Mouse (Mus musculus) natural killer cell, adult 2 months (primary cell): ENCODE measurements around the gene Rps6ka5.
A peak's percentile ranks its signal among the peaks of the same experiment; 100 is the strongest.

Source experiments
- DNase-seq, 2 experiments: peaks; one replicate each; pipeline ENCODE4 v3.0.0; 2022; ENCODE audit warnings: low spot score in 2 of 2

Rps6ka5 gene

GRCm38 (mm10) chr12:100594700-100595099 is 132.1 kb downstream of the Rps6ka5 start:
- no peak for DNase-seq

GRCm38 (mm10) chr12:100586601-100587000 is 140.2 kb downstream of the Rps6ka5 start:
- DNase-seq = no peak

- no peak for DNase-seq
These were observed 147.6 kb downstream of the Rps6ka5 start for GRCm38 (mm10) chr12:100579221-100579620.

GRCm38 (mm10) chr12:100578291-100578690 is 148.5 kb downstream of the Rps6ka5 start:
- DNase-seq = peak in 1 of 2 experiments; percentile 19

- no peak for DNase-seq
These were observed 151.0 kb downstream of the Rps6ka5 start for GRCm38 (mm10) chr12:100575739-100576138.

GRCm38 (mm10) chr12:100570522-100571072 is 156.2 kb downstream of the Rps6ka5 start:
- no peak for DNase-seq

GRCm38 (mm10) chr12:100568831-100569230 is 158.0 kb downstream of the Rps6ka5 start:
- DNase-seq = no peak

- DNase-seq = no peak
These were observed 158.7 kb downstream of the Rps6ka5 start for GRCm38 (mm10) chr12:100568105-100568504.

GRCm38 (mm10) chr12:100567627-100568026 is 159.2 kb downstream of the Rps6ka5 start:
- DNase-seq = no peak

- no peak for DNase-seq
These were observed 173.1 kb downstream of the Rps6ka5 start for GRCm38 (mm10) chr12:100553675-100554074.

- DNase-seq = no peak
These were observed 174.8 kb downstream of the Rps6ka5 start for GRCm38 (mm10) chr12:100551972-100552371.

GRCm38 (mm10) chr12:100544194-100544567 is 182.6 kb downstream of the Rps6ka5 start:
- DNase-seq = no peak

- DNase-seq = no peak
These were observed 183.2 kb downstream of the Rps6ka5 start for GRCm38 (mm10) chr12:100543437-100544193.

- no peak for DNase-seq
These were observed 184.3 kb downstream of the Rps6ka5 start for GRCm38 (mm10) chr12:100542494-100542893.

GRCm38 (mm10) chr12:100542076-100542475 is 184.7 kb downstream of the Rps6ka5 start:
- DNase-seq = no peak

- no peak for DNase-seq
These were observed 187.5 kb downstream of the Rps6ka5 start for GRCm38 (mm10) chr12:100539158-100539714.

GRCm38 (mm10) chr12:100538445-100539157 is 188.2 kb downstream of the Rps6ka5 start:
- DNase-seq = no peak

- no peak for DNase-seq
These were observed 189.7 kb downstream of the Rps6ka5 start for GRCm38 (mm10) chr12:100537091-100537490.

- DNase-seq = no peak
These were observed 191.8 kb downstream of the Rps6ka5 start for GRCm38 (mm10) chr12:100535028-100535427.

GRCm38 (mm10) chr12:100534028-100534427 is 192.8 kb downstream of the Rps6ka5 start:
- DNase-seq = no peak

- DNase-seq = no peak
These were observed 193.6 kb downstream of the Rps6ka5 start for GRCm38 (mm10) chr12:100533209-100533608.

GRCm38 (mm10) chr12:100531740-100532139 is 195.0 kb downstream of the Rps6ka5 start:
- DNase-seq = no peak
